Comparison of ENCODE assay signal across 13 mouse cellular contexts in genomic region chr9:57646551-57647103, GRCm38 (mm10). TPM values are rescaled to one million over a fixed set of nuclear protein-coding genes. Genes with fewer than 3 reads are reported as not detected.
A peak's percentile ranks its signal among the peaks of the same experiment; 100 is the strongest.
DNase-seq lines count a peak whose midpoint lies in the region; ATAC-seq lines count a peak whose summit lies in the region.
"Had no signal": no experiment of that assay in that cellular context is flagged by ENCODE, and none has a peak within 500 bp of the region (broad histone marks: within the 10 kb centered on the region; RNA-seq: fewer than 3 reads in every experiment).

No protein-coding gene starts in this region.

- intact Hi-C loops in heart, postnatal 25 days (cut with DNase I): no loop called here
- intact Hi-C loops in left cerebral cortex, postnatal 4 days (cut with DNase I): no loop called here

- peaks cover 34% of the 10 kb centered on the region for H3K79me2 ChIP-seq in macrophage (ENCODE audit: inconsistent target)

- under 1% methylated on average over 12 of the region's 12 CpGs for WGBS in macrophage (ENCODE audit: missing documents)

- 0 out of 2 replicates have a peak, but pooled peaks cover 3% of the 10 kb centered on the region for H3K36me3 ChIP-seq in macrophage (ENCODE audit: inconsistent target)

- peak; percentile 32 to 63 for DNase-seq in heart, adult 18-20 months
- no peak for DNase-seq in heart, postnatal 25 days (ENCODE audit: low spot score)
- peak; percentile 47 for DNase-seq in thymus, postnatal 0 days (ENCODE audit: low spot score)
- DNase-seq in thymus, postnatal 14 days: no peak
- DNase-seq in left cerebral cortex, postnatal 4 days: no peak
- DNase-seq in right cerebral cortex, postnatal 10 days (ENCODE audit: low spot score in 2 of 2): no peak
- DNase-seq: cerebellum, adult 9-11 months had no signal

- no peak for ATAC-seq in cerebellum, adult (ENCODE audit: insufficient number of reproducible peaks, low FRiP score, low TSS enrichment)

- H3K27ac ChIP-seq in macrophage: peak overlapping the region; percentile 97
- H3K27ac ChIP-seq: limb, embryonic 15.5 days had no signal

- H3K4me3 ChIP-seq in macrophage (ENCODE audit: inconsistent target): peak overlapping the region; percentile 12; the same call in 1 of the 2 replicates

RNA-seq across cellular contexts. Expression of gene Csk, which starts 6.8 kb away (rescaled TPM):
- 10 to 100 TPM; 23.7 to 30.6 TPM for total RNA-seq in heart, adult 18-20 months (2021)
- total RNA-seq in heart, postnatal 25 days (2021): 10 to 100 TPM; 23.5 to 27.4 TPM
- polyA plus RNA-seq in thymus, postnatal 0 days (2015; fragmentation: Nextera tagmentation; extraction: Ambion mirVana): 94.7 and 98.5 TPM in 2 replicates
- total RNA-seq in macrophage (2018; cell fraction: chromatin; rRNA removed): 100 to 1,000 TPM in 23 of 26 experiments, 10 to 100 TPM in 3; 76.7 to 430 (median 253) TPM
- 100 to 1,000 TPM; 132 to 295 (median 192) TPM for total RNA-seq in macrophage (2018; cell fraction: cytosol; rRNA removed)
- 100 to 1,000 TPM in 23 of 26 experiments, 10 to 100 TPM in 3; 70.9 to 301 (median 184) TPM for total RNA-seq in macrophage (2018; cell fraction: nucleus; rRNA removed)
- polyA plus RNA-seq in macrophage (2018): 144 to 160 TPM (median 149 TPM) in 3 replicates
- 100 to 1,000 TPM; 133 to 137 TPM for total RNA-seq in left cerebral cortex, postnatal 4 days (2021)

RNA-seq across cellular contexts. Expression of gene Lman1l, which starts 26.1 kb away (rescaled TPM):
- under 1 TPM; 0.15 to 0.23 TPM for total RNA-seq in heart, adult 18-20 months (2021)
- not detected for total RNA-seq in heart, postnatal 25 days (2021)
- 0.16 TPM in 1 of 2 replicates, not detected in the other for polyA plus RNA-seq in thymus, postnatal 0 days (2015; fragmentation: Nextera tagmentation; extraction: Ambion mirVana)
- total RNA-seq in macrophage (2018; cell fraction: chromatin; rRNA removed): 1 to 10 TPM in 2 of 26 experiments, under 1 TPM in 6, not detected in 18; 0.42 to 1.8 (median 0.63) TPM
- total RNA-seq in macrophage (2018; cell fraction: cytosol; rRNA removed): under 1 TPM in 1 of 26 experiments, not detected in 25; 0.05 TPM
- total RNA-seq in macrophage (2018; cell fraction: nucleus; rRNA removed): 1 to 10 TPM in 1 of 26 experiments, under 1 TPM in 5, not detected in 20; 0.28 to 1.3 (median 0.75) TPM
- polyA plus RNA-seq in macrophage (2018): not detected in 3 replicates
- under 1 TPM in 1 of 2 experiments, not detected in 1; 0.22 TPM for total RNA-seq in left cerebral cortex, postnatal 4 days (2021)
- polyA plus RNA-seq: heart, embryonic 11.5 days; kidney, postnatal 0 days; limb, embryonic 15.5 days; neural tube, embryonic 14.5 days had no signal

RNA-seq across cellular contexts. Expression of gene Cyp1a2, which starts 36.9 kb away (rescaled TPM):
- not detected for total RNA-seq in heart, adult 18-20 months (2021)
- not detected for total RNA-seq in heart, postnatal 25 days (2021)
- polyA plus RNA-seq in thymus, postnatal 0 days (2015; fragmentation: Nextera tagmentation; extraction: Ambion mirVana): 0.37 and 1.1 TPM in 2 replicates
- not detected for total RNA-seq in macrophage (2018; cell fraction: chromatin; rRNA removed)
- not detected for total RNA-seq in macrophage (2018; cell fraction: cytosol; rRNA removed)
- not detected for total RNA-seq in macrophage (2018; cell fraction: nucleus; rRNA removed)
- not detected in 3 replicates for polyA plus RNA-seq in macrophage (2018)
- total RNA-seq in left cerebral cortex, postnatal 4 days (2021): not detected
- polyA plus RNA-seq: heart, embryonic 11.5 days; kidney, postnatal 0 days; limb, embryonic 15.5 days; neural tube, embryonic 14.5 days had no signal

RNA-seq across cellular contexts. Expression of gene Cplx3, which starts 40.5 kb away (rescaled TPM):
- total RNA-seq in heart, adult 18-20 months (2021): not detected
- not detected for total RNA-seq in heart, postnatal 25 days (2021)
- 0.18 TPM in 1 of 2 replicates, not detected in the other for polyA plus RNA-seq in thymus, postnatal 0 days (2015; fragmentation: Nextera tagmentation; extraction: Ambion mirVana)
- total RNA-seq in macrophage (2018; cell fraction: chromatin; rRNA removed): under 1 TPM in 3 of 26 experiments, not detected in 23; 0.46 to 0.98 (median 0.76) TPM
- not detected for total RNA-seq in macrophage (2018; cell fraction: cytosol; rRNA removed)
- 1 to 10 TPM in 4 of 26 experiments, under 1 TPM in 2, not detected in 20; 0.56 to 1.2 (median 1.0) TPM for total RNA-seq in macrophage (2018; cell fraction: nucleus; rRNA removed)
- polyA plus RNA-seq in macrophage (2018): not detected in 3 replicates
- total RNA-seq in left cerebral cortex, postnatal 4 days (2021): 1 to 10 TPM; 5.6 to 7.6 TPM
- polyA plus RNA-seq: heart, embryonic 11.5 days; kidney, postnatal 0 days; limb, embryonic 15.5 days had no signal

RNA-seq across cellular contexts. Expression of gene Cyp1a1, which starts 41.1 kb away (rescaled TPM):
- total RNA-seq in heart, adult 18-20 months (2021): under 1 TPM; 0.15 to 0.39 TPM
- total RNA-seq in heart, postnatal 25 days (2021): under 1 TPM in 1 of 2 experiments, not detected in 1; 0.08 TPM
- polyA plus RNA-seq in thymus, postnatal 0 days (2015; fragmentation: Nextera tagmentation; extraction: Ambion mirVana): 0.05 and 0.08 TPM in 2 replicates
- not detected for total RNA-seq in macrophage (2018; cell fraction: chromatin; rRNA removed)
- under 1 TPM in 3 of 26 experiments, not detected in 23; 0.03 to 0.07 (median 0.06) TPM for total RNA-seq in macrophage (2018; cell fraction: cytosol; rRNA removed)
- total RNA-seq in macrophage (2018; cell fraction: nucleus; rRNA removed): under 1 TPM in 2 of 26 experiments, not detected in 24; 0.18 to 0.62 TPM
- not detected in 3 replicates for polyA plus RNA-seq in macrophage (2018)
- total RNA-seq in left cerebral cortex, postnatal 4 days (2021): 1 to 10 TPM in 1 of 2 experiments, under 1 TPM in 1; 0.95 to 1.1 TPM
- polyA plus RNA-seq: heart, embryonic 11.5 days had no signal

Comparison
In these comparisons a context has a peak if more than half of its experiments do, and no peak if none do; other contexts are left out.
1. DNase-seq: peak in heart, adult 18-20 months (2 of 2) and thymus, postnatal 0 days (single experiment); none in heart, postnatal 25 days (single experiment), thymus, postnatal 14 days (single experiment), left cerebral cortex, postnatal 4 days (single experiment) and right cerebral cortex, postnatal 10 days (0 of 2).
2. RNA of gene Csk, which starts 6.8 kb away (total RNA-seq): 133 to 137 TPM in left cerebral cortex, postnatal 4 days; 23.7 to 30.6 TPM in heart, adult 18-20 months and 23.5 to 27.4 TPM in heart, postnatal 25 days; every median in the first group is over 4 times any median in the second.